Mouse (Mus musculus): Measurements from ENCODE around the gene Lancl3.
"Not testable (repeated sequence)": the region's sequence is repeated elsewhere in the genome, so short reads cannot be mapped to it uniquely, and the experiment has no call there.

The Lancl3 gene

GRCm38 (mm10) chrX:9259267-9259666 lies 59.6 kb downstream of the Lancl3 start:
- no peak for DNase-seq (ENCODE audit: low spot score in 2 of 2)

GRCm38 (mm10) chrX:9271112-9271511 lies 71.4 kb downstream of the Lancl3 start:
- DNase-seq (ENCODE audit: low spot score in 2 of 2), result no peak

- DNase-seq (ENCODE audit: low spot score in 2 of 2), result no peak
Measured at GRCm38 (mm10) chrX:9271947-9272459, 72.3 kb downstream of the Lancl3 start.

- DNase-seq (ENCODE audit: low spot score in 2 of 2), result peak; percentile 75 to 86
Measured at GRCm38 (mm10) chrX:9272460-9273361, 73.0 kb downstream of the Lancl3 start, which contains the start of gene Xk. TSS of gene Xk (plus strand) at chrX:9272756.

GRCm38 (mm10) chrX:9273377-9274002 lies 73.8 kb downstream of the Lancl3 start:
- DNase-seq (ENCODE audit: low spot score in 2 of 2), result no peak

- DNase-seq (ENCODE audit: low spot score in 2 of 2), result peak in 1 of 2 experiments; percentile 22
Measured at GRCm38 (mm10) chrX:9274321-9274720, 74.6 kb downstream of the Lancl3 start.

GRCm38 (mm10) chrX:9283464-9283863 lies 83.8 kb downstream of the Lancl3 start, which contains the start of gene H2al1m:
TSS of gene H2al1m (plus strand) at chrX:9283764.
- DNase-seq (ENCODE audit: low spot score in 2 of 2), result not testable (repeated sequence)

- DNase-seq (ENCODE audit: low spot score in 2 of 2), result not testable (repeated sequence)
Measured at GRCm38 (mm10) chrX:9293140-9293829, 93.6 kb downstream of the Lancl3 start.

GRCm38 (mm10) chrX:9298413-9298864 lies 98.7 kb downstream of the Lancl3 start:
- peak; percentile 40 to 64 for DNase-seq (ENCODE audit: low spot score in 2 of 2)

GRCm38 (mm10) chrX:9302791-9303190 lies 103.1 kb downstream of the Lancl3 start:
- no peak for DNase-seq (ENCODE audit: low spot score in 2 of 2)

- no peak for DNase-seq (ENCODE audit: low spot score in 2 of 2)
Measured at GRCm38 (mm10) chrX:9303455-9303854, 103.8 kb downstream of the Lancl3 start.

GRCm38 (mm10) chrX:9316457-9316856 lies 116.8 kb downstream of the Lancl3 start:
- DNase-seq (ENCODE audit: low spot score in 2 of 2), result not testable (repeated sequence)

Data from spleen, postnatal 4 days (tissue).